Mouse (Mus musculus): ENCODE data around the gene Agtr1a.

Gene Agtr1a

DNA sequence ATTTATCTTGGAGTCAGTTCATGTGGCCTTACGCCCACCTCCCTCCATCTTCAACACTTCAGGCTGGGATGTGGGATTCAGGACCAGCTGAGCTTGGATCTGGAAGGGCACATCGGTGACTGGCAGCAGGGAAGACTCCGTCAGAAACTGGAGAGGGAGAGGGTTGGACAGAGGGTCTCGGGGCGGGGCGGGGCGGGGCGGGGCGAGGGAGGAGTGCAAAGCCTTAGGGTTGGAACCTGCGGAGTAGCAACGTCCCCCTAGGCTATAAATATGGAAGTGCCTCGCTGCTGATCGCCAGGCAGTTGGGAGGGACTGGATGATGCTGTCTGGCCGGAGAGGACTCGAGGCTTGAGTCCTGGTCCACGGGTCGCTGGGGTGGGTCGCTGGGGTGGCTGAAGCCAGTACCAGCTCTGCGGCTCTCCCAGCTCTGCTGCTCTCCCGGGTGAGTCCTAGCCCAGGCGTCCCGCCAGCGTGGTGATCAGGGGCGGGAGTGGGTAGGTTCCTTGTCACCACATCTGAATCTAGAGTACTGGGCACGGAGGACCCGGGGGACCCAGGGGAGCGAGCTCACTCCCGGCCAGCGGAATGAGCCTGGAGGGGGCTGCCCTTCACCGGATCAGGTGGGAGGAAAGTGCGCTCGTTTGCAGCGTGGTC lies at the start of gene Agtr1a:
Agtr1a (plus strand) TSS at position 294 of the 654 bp plus-strand sequence.
- peak; percentile 30 for DNase-seq

DNA sequence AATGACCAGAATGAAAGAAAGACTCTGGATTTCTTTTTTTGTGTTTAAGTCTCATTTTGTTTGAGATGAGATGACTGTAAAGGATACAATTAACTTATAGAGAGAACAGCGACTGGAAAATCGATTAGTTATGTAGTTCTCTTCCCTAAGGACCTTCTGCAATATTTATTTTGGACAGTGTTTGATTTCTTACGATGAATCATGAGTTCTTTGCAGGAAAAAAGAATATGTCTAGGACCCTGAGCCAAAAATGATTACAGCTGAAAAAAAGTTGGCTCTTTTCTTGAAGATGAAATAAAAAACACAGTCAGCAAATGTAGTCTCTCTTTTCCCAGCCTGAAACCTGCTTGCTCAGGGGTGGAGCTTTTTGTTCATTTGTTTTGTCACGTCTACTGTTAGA lies 26.0 kb upstream of the Agtr1a start:
- DNase-seq, result no peak

DNA sequence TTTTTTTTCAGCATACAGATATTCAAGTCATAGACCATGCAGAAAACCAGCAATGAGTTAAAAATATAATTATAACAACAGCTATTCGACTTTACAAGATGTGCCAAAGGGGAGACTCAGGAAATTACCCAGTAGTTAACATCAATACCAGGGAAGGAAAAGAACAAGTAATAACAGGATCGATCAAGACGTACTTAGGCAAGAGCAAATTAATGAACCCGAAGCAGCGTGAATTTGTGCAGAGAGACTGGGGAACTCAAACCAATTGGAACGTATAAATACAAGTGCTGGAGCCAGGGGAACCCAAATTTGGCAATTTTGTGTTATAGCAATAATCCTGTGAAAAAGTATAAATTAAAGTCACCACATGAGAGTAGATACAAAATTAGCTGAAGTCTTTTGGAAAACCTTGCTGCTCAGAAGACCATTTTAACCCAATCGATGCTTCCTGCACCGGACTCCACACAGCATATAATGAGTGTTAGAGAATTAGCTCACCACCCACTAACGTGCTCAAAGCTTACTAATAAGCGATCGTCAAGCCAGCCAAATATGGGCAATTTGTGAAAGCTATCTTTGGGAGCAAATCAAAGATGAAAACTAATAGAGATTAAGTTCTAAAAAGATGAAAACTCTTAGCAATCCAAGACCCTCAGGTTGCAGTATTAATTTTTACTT lies 11.4 kb upstream of the Agtr1a start:
- no peak for DNase-seq

DNA sequence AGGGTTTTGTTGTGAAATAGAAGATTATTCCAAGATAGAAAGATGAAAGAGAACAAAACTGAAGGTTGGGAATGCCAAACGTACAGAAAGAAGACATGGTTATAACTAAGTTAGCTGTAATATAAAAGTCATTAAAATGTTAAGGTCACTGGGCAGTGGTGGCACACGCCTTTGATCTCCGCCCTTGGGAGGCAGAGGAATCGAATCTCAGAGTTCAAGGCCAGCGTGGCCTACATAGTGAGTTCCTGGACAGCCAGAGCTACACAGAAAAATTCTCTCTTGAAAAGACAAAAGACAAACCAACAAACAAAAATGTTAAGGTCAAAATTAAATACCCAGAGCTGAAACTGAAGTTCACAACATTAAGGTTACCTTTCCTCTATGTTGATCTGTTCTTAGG lies 5.2 kb upstream of the Agtr1a start:
- DNase-seq, result no peak

DNA sequence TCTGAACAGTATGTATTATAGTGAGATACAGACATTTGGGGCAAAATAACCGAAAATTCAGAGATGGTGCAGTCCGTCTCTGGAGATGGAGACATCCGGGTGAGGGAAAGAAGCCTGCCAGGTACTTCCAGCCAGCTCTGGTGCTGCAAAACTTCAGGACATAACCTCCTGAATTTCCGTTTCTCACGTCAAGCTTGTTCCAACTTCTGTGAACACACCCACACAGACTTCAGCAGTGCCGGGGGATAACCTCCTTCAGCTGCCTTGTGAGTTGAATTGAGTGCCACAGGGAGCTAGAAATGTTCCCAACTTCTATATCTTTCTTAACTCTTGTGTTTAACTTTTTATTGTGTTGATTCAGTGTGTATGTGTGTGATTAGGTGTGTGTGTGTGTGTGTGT lies 4.4 kb upstream of the Agtr1a start:
- no peak for DNase-seq

DNA sequence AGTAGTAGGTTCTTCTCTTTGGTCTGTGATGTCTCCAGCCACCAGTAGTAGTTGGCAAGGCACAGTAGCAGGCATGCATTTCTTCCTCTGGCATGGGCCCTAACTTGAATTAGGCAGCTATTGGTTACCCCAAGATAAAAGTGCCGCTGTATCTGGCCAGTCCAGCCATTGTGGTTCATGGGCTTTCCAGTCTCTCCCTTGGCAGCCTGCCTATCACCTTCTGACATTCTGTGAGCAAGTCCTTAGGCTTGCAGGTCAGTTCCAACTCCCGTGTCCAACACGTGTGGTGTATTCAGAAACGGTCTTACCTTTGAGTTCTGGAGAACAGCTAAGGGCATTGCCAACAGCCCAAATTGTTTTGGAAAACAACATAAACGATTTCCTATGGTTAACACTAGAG lies 3.7 kb upstream of the Agtr1a start:
- no peak for DNase-seq

DNA sequence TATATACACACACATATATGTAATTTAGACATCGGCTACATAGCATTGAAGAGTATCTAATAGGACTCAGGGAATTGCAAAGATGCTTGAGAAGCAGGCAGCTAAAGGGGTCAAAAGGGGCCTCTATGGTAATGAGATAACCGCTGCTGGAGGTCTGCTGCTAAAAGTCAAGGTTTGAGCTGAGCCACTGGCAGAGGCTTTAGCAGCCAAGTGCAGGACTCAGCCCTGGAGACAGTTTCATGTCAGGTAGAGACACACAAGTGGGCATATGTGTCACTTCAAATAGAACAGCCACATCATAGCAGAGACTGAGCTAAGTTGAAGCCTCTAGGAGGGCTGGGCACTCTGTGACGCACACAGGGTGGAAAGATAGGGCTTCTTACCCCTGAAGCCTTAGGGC lies 1.6 kb upstream of the Agtr1a start:
- no peak for DNase-seq

DNA sequence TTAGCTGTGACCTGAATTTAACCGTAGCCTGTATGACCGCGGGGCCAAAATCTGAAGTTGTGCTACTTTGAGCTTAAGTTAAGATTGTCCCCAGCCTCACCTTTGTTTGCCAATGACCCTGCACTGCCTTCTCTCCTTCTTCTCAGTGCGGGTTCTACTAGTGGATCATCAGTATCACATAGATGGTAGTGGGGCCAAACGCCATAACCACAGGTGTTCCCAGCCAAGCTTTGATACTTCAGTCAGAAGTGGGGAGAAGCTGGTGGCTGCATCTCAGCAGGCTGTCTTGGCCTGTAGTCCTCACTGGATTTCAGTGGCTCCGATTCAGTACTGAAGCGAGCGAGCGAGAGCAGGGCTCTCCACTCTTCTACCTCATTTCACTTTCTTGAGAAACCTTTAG lies 672 bp downstream of the Agtr1a start:
- no peak for DNase-seq

DNA sequence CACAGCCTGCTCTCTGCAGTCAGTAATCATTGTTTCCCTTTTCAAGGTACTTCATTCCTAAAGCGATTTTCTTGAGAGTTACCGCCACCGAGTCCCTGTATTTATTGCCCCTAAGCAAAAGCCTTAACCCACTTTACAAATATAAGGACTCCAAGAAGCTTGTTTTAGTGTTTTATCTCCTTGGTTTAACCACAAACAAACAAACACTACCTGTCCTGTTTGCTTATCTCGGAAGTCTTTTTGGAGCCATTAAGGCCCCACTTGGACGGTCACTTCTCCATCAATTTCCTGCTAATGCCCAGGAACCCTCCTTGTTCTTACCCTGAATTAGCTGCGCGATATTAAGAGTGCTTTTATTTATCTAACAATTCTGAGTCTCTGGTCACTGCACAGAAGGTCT lies 1.4 kb downstream of the Agtr1a start:
- DNase-seq, result no peak

DNA sequence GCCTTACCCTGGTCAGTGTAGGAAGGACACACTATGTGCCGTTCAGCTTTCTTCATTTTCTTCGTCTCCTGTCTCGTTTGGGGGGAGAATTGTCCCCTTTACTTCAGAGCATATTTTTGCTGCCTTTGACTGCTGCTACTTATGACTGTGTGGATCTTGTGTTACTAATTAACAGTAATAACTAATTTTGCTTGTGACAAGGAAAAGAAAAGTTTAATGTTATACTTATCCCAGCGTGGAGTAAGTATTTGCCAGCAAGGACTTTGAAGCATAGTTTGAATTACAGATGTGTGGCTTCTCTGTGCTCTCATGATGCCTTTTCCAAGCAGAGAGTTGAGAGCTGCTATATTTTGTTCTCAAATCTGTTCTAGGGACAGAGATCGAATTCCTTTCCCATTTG lies 2.3 kb downstream of the Agtr1a start:
- no peak for DNase-seq

DNA sequence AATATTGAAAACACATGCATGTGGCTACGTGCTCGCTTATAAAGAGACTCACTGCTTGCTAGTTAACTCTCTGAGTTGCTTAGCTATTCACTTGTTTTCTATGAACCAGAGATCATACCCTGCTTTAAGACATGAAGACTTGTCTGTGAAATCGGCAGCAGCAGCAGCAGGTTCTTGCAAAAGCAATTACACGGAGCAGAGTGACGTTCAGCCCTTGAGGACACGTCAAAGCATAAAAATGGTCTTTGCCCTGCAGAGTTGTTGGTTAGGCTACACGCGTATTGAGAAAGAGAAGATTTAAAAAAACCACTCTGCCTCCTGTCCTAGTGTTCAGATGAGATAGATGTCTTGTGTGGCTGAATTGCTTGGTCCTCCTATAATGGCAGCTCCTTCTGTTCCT lies 3.7 kb downstream of the Agtr1a start:
- no peak for DNase-seq

DNA sequence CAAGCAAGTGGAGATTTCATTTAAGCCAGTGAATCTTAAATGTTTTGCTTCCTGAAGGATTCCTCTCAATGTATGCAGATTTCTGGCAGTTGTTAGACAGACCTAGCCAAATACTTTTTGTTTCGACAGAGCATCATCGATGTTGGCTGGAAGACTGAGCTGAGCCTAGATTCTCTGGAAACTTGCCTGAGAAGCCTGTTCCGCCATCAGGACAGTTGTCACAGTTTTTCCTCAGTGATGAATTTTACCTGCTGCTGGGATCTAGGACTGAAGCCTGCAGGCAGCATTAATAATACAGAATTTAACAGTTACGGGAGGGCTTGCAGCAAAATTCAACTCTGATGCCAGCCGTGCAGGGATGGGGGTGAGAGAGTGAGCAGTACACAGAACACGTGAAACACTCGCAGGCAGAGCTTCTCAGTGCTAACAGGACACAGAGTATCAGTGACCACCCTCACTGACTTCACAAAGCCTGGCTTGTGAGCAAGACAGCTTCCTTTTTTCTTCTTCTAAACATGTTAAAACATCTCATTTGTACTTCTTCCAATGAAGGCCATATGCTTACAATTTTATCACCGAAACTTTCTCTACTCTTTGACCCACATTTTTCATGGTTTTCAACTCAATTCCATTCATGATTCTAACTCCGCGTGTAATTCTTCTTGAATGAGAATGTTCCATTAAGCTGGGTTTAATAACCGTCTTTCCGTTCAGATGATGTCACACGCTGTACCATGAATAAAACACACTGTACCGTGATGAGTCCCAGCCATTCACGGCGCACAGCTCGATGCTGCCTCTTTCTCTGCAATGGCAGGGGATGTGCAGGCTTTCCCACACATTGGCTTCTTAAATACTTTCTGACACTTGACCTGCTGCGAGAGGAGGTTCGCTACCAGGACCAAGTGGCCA lies 6.0 kb downstream of the Agtr1a start:
- no peak for DNase-seq

DNA sequence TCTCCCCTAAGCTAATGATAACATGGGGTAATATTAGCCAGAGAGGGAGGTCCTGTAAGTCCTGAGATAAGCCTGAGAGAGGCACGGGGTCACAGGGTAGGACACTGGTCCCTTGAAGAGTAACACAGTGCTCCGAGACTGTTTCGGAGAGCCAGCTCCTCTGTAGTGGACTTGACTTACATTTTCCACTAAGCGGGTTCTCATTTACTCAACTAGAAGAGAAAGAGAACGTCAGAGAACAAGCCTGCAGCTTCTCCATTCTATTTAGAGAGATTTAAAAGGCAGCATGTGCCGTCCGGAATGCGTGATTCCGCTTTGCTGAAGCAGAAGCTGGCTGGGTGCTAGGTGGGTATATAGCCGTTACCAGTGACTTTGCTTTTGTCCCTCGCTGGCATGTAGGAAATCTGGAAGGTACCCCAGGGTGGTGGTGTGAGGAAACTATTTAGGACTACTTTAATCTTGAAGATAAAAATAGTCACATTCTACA lies 9.2 kb downstream of the Agtr1a start:
- DNase-seq, result no peak

DNA sequence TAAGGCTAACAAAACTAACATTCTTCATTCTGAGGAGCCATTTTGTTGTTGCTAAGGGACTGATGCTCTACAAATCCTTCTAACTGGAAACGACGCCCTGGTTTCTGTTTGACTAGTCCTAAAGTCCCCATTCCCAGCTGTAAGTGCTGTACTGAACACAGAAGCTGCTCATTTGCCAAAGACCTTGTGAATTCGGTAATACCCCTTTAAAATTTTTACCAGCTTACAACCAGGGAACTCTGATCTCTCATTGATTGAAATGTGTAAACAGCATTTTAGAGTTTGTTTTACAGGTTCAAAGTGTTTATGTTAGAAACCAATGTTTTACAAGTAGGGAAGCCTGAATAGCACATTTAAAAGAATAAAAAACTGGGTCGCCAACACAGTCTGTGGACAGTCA lies 10.6 kb downstream of the Agtr1a start:
- DNase-seq, result no peak

DNA sequence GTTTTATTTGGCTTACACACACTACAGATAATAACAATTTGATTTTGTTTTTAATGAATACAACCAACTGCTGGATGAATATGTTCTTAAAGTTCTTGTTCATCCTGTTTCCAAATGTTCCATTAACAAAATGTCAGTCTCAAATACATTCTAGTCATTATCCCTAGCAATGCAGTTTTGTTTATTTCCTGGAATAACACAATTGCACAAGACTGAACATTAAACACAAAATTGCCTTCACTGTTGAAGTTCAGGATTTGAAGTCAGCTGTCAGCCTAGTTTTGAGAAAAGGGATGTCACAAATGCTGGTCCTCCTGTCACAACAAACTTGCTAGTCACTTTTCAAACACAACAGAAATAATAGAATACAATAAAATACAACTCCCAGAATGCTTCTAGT lies 12.1 kb downstream of the Agtr1a start:
- DNase-seq, result no peak

DNA sequence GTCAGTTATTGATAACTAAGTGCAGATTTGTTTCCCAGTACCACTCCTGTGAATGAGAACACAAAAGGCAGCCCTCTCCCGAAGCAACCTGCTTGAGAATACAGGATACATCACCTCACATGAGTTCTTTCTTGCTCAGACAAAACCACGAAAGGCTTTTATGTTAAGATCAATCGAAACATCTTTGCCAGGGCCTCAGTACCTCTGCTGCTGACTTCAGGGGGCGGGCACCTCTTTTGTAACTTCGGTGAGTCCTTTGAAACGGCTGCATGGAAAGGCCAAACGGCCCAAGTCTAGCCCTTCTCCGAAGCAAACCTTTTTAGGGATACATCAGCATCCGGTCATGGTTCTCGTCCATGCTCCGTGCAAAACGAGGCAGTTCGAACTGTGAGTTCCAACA lies 15.7 kb downstream of the Agtr1a start:
- DNase-seq, result no peak

DNA sequence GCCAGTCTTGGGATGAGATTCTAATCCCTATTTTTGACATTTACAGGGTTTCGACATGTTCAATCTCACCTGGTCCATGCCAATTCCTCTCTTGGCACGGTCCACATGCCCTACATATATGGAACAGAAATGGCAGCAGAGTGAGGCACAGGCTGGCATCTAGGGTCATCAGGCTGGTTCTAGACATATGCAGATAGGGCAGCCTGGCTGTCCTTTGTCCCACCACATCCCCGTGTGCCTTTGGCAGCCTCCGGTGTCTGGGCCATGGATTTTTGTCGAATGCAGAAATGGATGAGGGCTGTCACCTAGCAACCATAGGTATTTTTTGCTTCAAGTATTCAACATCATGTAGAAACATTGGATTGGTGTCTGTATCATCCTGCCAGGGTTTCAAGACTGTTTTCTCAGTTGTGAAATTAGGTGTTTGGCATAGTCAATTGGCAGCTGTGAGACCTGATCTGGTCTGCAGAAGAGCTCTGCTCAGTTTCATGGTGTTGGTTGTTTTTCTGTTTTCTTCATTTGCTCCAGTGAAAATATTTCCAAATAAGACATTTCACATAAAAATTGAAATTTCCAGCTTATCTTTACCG lies 18.8 kb downstream of the Agtr1a start:
- DNase-seq, result no peak

DNA sequence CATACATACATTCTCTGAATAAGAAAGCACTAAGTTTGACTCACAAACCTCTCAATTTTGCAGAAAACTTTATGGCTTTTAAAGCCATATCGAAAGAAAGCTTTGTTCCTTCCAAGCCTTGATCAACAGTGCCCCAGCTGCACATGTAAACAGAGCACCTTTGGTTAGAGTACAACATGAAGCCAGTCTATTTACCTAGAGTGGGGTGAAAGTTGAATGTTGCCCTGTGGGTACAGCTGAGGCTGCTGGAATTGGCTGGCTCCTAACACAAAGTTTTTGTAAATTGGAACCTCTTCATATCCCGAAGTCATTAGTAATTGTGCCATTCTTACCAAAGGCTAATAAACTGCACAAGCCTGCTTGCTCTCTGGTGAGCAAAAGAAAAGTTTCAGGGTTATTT lies 19.7 kb downstream of the Agtr1a start:
- DNase-seq, result no peak

DNA sequence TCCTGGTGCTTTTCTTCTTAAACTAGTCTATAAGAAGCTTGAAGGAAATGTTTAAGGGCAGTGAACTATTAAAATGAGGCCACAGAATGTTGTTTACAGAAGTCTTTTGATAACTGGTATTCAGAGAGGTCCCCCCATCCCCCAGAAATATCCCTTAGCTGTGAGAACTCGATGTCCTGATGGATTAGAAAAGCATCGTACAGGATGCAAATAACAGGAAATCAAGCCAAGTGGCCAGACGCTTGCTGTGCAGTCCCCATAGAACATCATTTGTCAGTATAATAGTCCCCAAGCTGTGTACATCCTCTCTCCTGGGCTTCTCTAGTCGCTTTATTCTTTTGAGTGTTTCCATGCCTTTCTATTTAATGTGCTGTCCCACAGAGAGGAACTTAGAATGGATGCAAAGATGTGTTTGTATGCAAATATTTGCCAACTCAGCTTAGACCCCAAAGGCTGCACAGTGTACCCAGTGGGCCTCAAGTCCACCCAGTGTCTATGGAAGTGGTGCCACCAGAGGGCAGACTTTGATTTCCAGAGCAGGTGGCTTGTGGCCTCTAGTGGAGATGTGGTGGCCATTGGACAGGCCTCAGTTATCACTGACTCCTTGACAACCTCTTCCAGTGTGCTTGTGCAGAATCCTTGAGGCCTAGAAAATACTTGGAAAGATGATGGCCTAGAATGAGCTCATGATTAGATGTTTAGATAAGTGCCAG lies 22.4 kb downstream of the Agtr1a start:
- DNase-seq, result no peak

DNA sequence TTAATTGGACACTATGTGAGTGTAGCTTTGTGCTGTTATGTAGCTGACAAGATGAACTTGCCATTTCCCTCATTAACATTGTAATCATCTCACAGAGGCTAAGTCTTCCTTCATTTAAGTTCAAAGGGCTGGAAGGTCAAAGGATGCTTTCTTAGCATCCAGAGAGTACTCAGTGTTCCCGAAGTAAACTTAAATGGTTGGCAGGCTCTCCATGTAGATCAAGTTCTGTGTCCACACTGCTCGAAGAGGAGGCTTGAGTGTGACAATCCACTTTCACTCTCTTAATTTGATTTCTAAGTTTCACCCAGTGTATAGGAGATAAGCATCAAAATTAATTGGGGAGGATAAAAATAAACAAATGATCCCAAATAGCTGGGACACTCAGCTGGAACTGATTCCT lies 23.6 kb downstream of the Agtr1a start:
- DNase-seq, result no peak

DNA sequence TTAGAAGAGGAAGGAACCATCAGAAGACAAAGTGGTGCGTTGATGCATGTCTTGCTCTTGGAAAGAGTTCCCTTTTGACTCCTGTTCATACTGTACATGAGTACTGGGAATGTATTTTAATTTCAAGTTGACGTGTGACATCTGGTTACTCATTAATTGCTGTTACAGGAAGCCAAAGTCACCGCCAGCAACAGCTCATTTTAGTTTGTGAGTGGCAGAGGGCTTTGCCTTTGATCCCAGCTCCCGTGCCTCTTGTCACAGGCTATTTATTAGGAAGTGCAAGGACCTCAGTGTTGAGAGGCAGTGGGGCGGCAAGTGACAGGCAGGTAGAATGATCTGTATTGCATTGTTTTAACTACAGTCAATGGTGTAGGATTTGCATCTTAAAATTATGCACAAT lies 24.8 kb downstream of the Agtr1a start:
- DNase-seq, result no peak

DNA sequence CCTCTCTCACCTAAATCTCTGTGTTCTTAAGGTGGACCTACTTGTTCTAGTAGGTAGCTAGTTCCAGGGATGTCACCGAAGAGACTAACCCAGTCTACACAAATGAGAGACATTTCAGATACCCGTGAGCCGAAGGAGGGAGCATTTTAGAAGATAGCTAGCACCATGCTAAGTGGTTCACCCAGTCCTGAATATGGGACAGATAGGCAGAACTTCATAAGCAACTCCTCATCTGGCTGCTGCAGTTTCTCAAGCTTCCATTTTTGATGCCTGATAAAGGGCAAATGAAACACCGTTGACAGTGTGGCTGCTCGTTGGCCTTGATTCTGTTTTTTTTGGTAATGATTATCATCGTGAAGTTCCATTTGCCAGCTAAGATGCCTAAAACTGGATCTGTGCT lies 25.8 kb downstream of the Agtr1a start:
- DNase-seq, result no peak
